Mouse (Mus musculus) C2C12 (cell line): ENCODE measurements at regions not wholly inside any gene's neighbourhood (a gene's known extent, or its start where the extent isn't known, plus 50 kb on each side); places are given as distances from the start of the nearest gene placed in this dataset.

ENCODE experiments used
- H3K27me3 ChIP-seq: one replicate; pipeline ENCODE4 v1.6.1; 2011; ENCODE audit not compliant: control insufficient read depth, insufficient read depth, insufficient read length
- H3K36me3 ChIP-seq: one replicate; pipeline ENCODE4 v1.6.1; 2011; ENCODE audit not compliant: control insufficient read depth, insufficient read depth
- H3K4me3 ChIP-seq: one replicate; pipeline ENCODE4 v1.5.1; 2011; ENCODE audit warnings: mild to moderate bottlenecking, control low read depth; ENCODE audit not compliant: poor library complexity, insufficient read depth, severe bottlenecking
- H3K79me2 ChIP-seq: one replicate; pipeline ENCODE4 v1.6.1; 2011; ENCODE audit not compliant: control insufficient read depth, insufficient read depth
- H3K79me3 ChIP-seq: one replicate; pipeline ENCODE4 v1.6.1; 2011; ENCODE audit warnings: low read depth, control low read depth
- H3ac ChIP-seq: one replicate; pipeline ENCODE3; 2011; ENCODE audit warnings: low read depth; ENCODE audit not compliant: control insufficient read depth, insufficient read length
- CEBPB ChIP-seq: IDR thresholded peaks from one replicate; pipeline ENCODE4 v1.6.1; 2011; ENCODE audit warnings: low read depth, mild to moderate bottlenecking, control low read depth, moderate library complexity
- CTCF ChIP-seq: IDR thresholded peaks from one replicate; pipeline ENCODE4 v1.5.1; 2011; ENCODE audit not compliant: control insufficient read depth, insufficient read depth, insufficient read length
- FOSL1 ChIP-seq: IDR thresholded peaks from one replicate; pipeline ENCODE4 v1.8.0; 2011; ENCODE audit warnings: mild to moderate bottlenecking, low read length; ENCODE audit not compliant: poor library complexity, insufficient read depth, severe bottlenecking
- MAX ChIP-seq: IDR thresholded peaks from one replicate; pipeline ENCODE4 v1.6.1; 2011; ENCODE audit warnings: mild to moderate bottlenecking, control low read depth
- MYOD1 ChIP-seq: IDR thresholded peaks from one replicate; pipeline ENCODE4 v1.6.1; 2011; ENCODE audit warnings: low read depth; ENCODE audit not compliant: control insufficient read depth, insufficient read length
- MYOG ChIP-seq: IDR thresholded peaks from one replicate; pipeline ENCODE4 v1.6.1; 2011; ENCODE audit not compliant: control insufficient read depth, insufficient read length; ENCODE audit errors: extremely low read depth
- USF1 ChIP-seq: IDR thresholded peaks from one replicate; pipeline ENCODE4 v1.6.1; 2011; ENCODE audit warnings: low read depth, mild to moderate bottlenecking, control low read depth, moderate library complexity

- Histone ChIP-seq H3K27me3 (no peaks in the 10 kb centered on the region), H3K36me3 (no peaks in the 10 kb centered on the region), H3ac (no peak overlapping the region), H3K79me3 (no peaks in the 10 kb centered on the region), H3K79me2 (no peaks in the 10 kb centered on the region), H3K4me3 (no peak overlapping the region)
- no peak for TF ChIP-seq CEBPB
- TF ChIP-seq MYOD1 = no peak
These were observed 178.7 kb upstream of the Gas1 start for GRCm38 (mm10) chr13:60355707-60356490.

- Histone ChIP-seq H3K36me3 (no peaks in the 10 kb centered on the region), H3K79me3 (no peaks in the 10 kb centered on the region), H3K27me3 (no peaks in the 10 kb centered on the region), H3ac (no peak overlapping the region), H3K79me2 (no peaks in the 10 kb centered on the region), H3K4me3 (no peak overlapping the region)
- TF ChIP-seq FOSL1 (no peak), CTCF (no peak), MYOD1 (peak; percentile 84), CEBPB (no peak), MYOG (no peak), MAX (peak; percentile 74), USF1 (peak; percentile 76)
These were observed 181.4 kb upstream of the Gas1 start for GRCm38 (mm10) chr13:60358408-60359060.

GRCm38 (mm10) chr13:60364778-60365672, 187.9 kb upstream of the Gas1 start:
- H3K4me3 ChIP-seq = no peak overlapping the region
- TF ChIP-seq FOSL1 (no peak), CTCF (no peak), MYOG (no peak), USF1 (no peak), MAX (no peak), CEBPB (no peak), MYOD1 (peak; percentile 80)

GRCm38 (mm10) chr13:60369216-60369615, 192.1 kb upstream of the Gas1 start:
- Histone ChIP-seq H3K79me3 (no peaks in the 10 kb centered on the region), H3K79me2 (no peaks in the 10 kb centered on the region), H3K27me3 (no peaks in the 10 kb centered on the region), H3K4me3 (no peak overlapping the region), H3K36me3 (no peaks in the 10 kb centered on the region), H3ac (no peak overlapping the region)
- TF ChIP-seq CTCF (no peak), MAX (no peak), USF1 (no peak), FOSL1 (no peak), CEBPB (no peak), MYOG (no peak), MYOD1 (no peak)

More at GRCm38 (mm10) chr13:60364778-60365672, 187.9 kb upstream of the Gas1 start:
- H3K79me2 ChIP-seq = no peaks in the 10 kb centered on the region
- H3ac ChIP-seq = peak overlapping the region; percentile 27
- H3K27me3 ChIP-seq = no peaks in the 10 kb centered on the region
- H3K79me3 ChIP-seq = no peaks in the 10 kb centered on the region
- no peaks in the 10 kb centered on the region for H3K36me3 ChIP-seq

GRCm38 (mm10) chr13:60371656-60372055, 194.5 kb upstream of the Gas1 start:
- Histone ChIP-seq H3K79me3 (no peaks in the 10 kb centered on the region), H3ac (no peak overlapping the region), H3K79me2 (no peaks in the 10 kb centered on the region), H3K36me3 (no peaks in the 10 kb centered on the region), H3K27me3 (no peaks in the 10 kb centered on the region), H3K4me3 (no peak overlapping the region)
- no peak for TF ChIP-seq USF1
- no peak for TF ChIP-seq CEBPB
- no peak for TF ChIP-seq MYOD1
- TF ChIP-seq CTCF = no peak
- no peak for TF ChIP-seq MAX
- no peak for TF ChIP-seq MYOG
- no peak for TF ChIP-seq FOSL1
